Mouse (Mus musculus): Measurements from ENCODE around the gene Mrpl38. TPM values are rescaled to one million over a fixed set of nuclear protein-coding genes. Genes with fewer than 3 reads are reported as not detected.
A peak's percentile ranks its signal among the peaks of the same experiment; 100 is the strongest.

Gene Mrpl38
- polyA plus RNA-seq, 1 experiment from 2014 or later: 49.5 TPM

GRCm38 (mm10) chr11:116142211-116142991, 3.7 kb upstream of the Mrpl38 start:
- Histone ChIP-seq H3K27me3 (ENCODE audit: control insufficient read depth, insufficient read depth, low read length) (no peaks in the 10 kb centered on the region), H3K36me3 (ENCODE audit: control insufficient read depth, insufficient read depth, low read length) (peaks cover 9% of the 10 kb centered on the region; the same call in 1 of the 2 replicates), H3K4me3 (ENCODE audit: low read depth, low read length) (no peak overlapping the region), H3K4me2 (replicated peaks; ENCODE audit: low read depth) (no peak overlapping the region), H3K27ac (replicated peaks) (0 out of 2 replicates have a peak overlapping the region, but pooled peaks have one; percentile 5), H3K9ac (ENCODE audit: low read length) (no peak overlapping the region), H3K9me3 (ENCODE audit: control insufficient read depth, low read length) (no peaks in the 10 kb centered on the region), H3K4me1 (replicated peaks; ENCODE audit: control insufficient read depth, insufficient read depth) (no peaks in the 10 kb centered on the region)
- no peak for TF ChIP-seq EP300 (optimal IDR thresholded peaks at IDR 0.05)
- TF ChIP-seq CTCF (IDR thresholded peaks at IDR 0.05; ENCODE audit: low read depth): no peak
- WGBS: 68% methylated on average over 10 of the region's 10 CpGs
- DNase-seq (ENCODE audit: low spot score): peak; percentile 62
- ATAC-seq (ENCODE audit: low FRiP score, low TSS enrichment): 0 out of 2 replicates have a peak, but pooled peaks have one; percentile 9

GRCm38 (mm10) chr11:116138096-116138467, 586 bp downstream of the Mrpl38 start:
- H3K4me3 ChIP-seq (ENCODE audit: low read depth, low read length): peak overlapping the region; percentile 80
- peak overlapping the region; percentile 65; the same call in 1 of the 2 replicates for H3K27ac ChIP-seq (replicated peaks)
- ATAC-seq (ENCODE audit: low FRiP score, low TSS enrichment) (no peak), DNase-seq (ENCODE audit: low spot score) (no peak)
- TF ChIP-seq CTCF (IDR thresholded peaks at IDR 0.05; ENCODE audit: low read depth) (no peak), EP300 (optimal IDR thresholded peaks at IDR 0.05) (no peak)
- H3K36me3 ChIP-seq (ENCODE audit: control insufficient read depth, insufficient read depth, low read length): peaks cover 2% of the 10 kb centered on the region; the same call in 1 of the 2 replicates
- H3K9me3 ChIP-seq (ENCODE audit: control insufficient read depth, low read length): no peaks in the 10 kb centered on the region
- H3K9ac ChIP-seq (ENCODE audit: low read length): peak overlapping the region; percentile 83
- H3K27me3 ChIP-seq (ENCODE audit: control insufficient read depth, insufficient read depth, low read length): no peaks in the 10 kb centered on the region
- H3K4me2 ChIP-seq (replicated peaks; ENCODE audit: low read depth): peak overlapping the region; percentile 80
- no peaks in the 10 kb centered on the region for H3K4me1 ChIP-seq (replicated peaks; ENCODE audit: control insufficient read depth, insufficient read depth)
- under 1% methylated on average over 20 of the region's 20 CpGs for WGBS

- WGBS: 79% methylated on average over 10 of the region's 10 CpGs
- no peak overlapping the region for H3K4me2 ChIP-seq (replicated peaks; ENCODE audit: low read depth)
- no peak overlapping the region for H3K27ac ChIP-seq (replicated peaks)
- H3K9ac ChIP-seq (ENCODE audit: low read length): no peak overlapping the region
- H3K4me3 ChIP-seq (ENCODE audit: low read depth, low read length): no peak overlapping the region
- H3K9me3 ChIP-seq (ENCODE audit: control insufficient read depth, low read length): no peaks in the 10 kb centered on the region
- no peak for TF ChIP-seq CTCF (IDR thresholded peaks at IDR 0.05; ENCODE audit: low read depth)
- TF ChIP-seq EP300 (optimal IDR thresholded peaks at IDR 0.05): no peak
- no peaks in the 10 kb centered on the region for H3K27me3 ChIP-seq (ENCODE audit: control insufficient read depth, insufficient read depth, low read length)
- DNase-seq (ENCODE audit: low spot score) (no peak), ATAC-seq (ENCODE audit: low FRiP score, low TSS enrichment) (no peak)
- H3K4me1 ChIP-seq (replicated peaks; ENCODE audit: control insufficient read depth, insufficient read depth): peaks cover 8% of the 10 kb centered on the region
- H3K36me3 ChIP-seq (ENCODE audit: control insufficient read depth, insufficient read depth, low read length): peaks cover 2% of the 10 kb centered on the region; the same call in 1 of the 2 replicates
These were observed 4.5 kb downstream of the Mrpl38 start for GRCm38 (mm10) chr11:116134171-116134570.

GRCm38 (mm10) chr11:116133497-116133896, 5.2 kb downstream of the Mrpl38 start:
- H3K9me3 ChIP-seq (ENCODE audit: control insufficient read depth, low read length): no peaks in the 10 kb centered on the region
- ATAC-seq (ENCODE audit: low FRiP score, low TSS enrichment) (no peak), DNase-seq (ENCODE audit: low spot score) (no peak)
- H3K4me3 ChIP-seq (ENCODE audit: low read depth, low read length): no peak overlapping the region
- WGBS: 68% methylated on average over 5 of the region's 5 CpGs
- H3K4me2 ChIP-seq (replicated peaks; ENCODE audit: low read depth): no peak overlapping the region
- H3K27ac ChIP-seq (replicated peaks): no peak overlapping the region
- no peak overlapping the region for H3K9ac ChIP-seq (ENCODE audit: low read length)
- peaks cover 8% of the 10 kb centered on the region for H3K4me1 ChIP-seq (replicated peaks; ENCODE audit: control insufficient read depth, insufficient read depth)
- no peaks in the 10 kb centered on the region for H3K27me3 ChIP-seq (ENCODE audit: control insufficient read depth, insufficient read depth, low read length)
- peaks cover 2% of the 10 kb centered on the region; the same call in 1 of the 2 replicates for H3K36me3 ChIP-seq (ENCODE audit: control insufficient read depth, insufficient read depth, low read length)
- TF ChIP-seq EP300 (optimal IDR thresholded peaks at IDR 0.05) (no peak), CTCF (IDR thresholded peaks at IDR 0.05; ENCODE audit: low read depth) (no peak)

- Histone ChIP-seq H3K27me3 (ENCODE audit: control insufficient read depth, insufficient read depth, low read length) (no peaks in the 10 kb centered on the region), H3K9me3 (ENCODE audit: control insufficient read depth, low read length) (no peaks in the 10 kb centered on the region), H3K36me3 (ENCODE audit: control insufficient read depth, insufficient read depth, low read length) (peaks cover 2% of the 10 kb centered on the region; the same call in 1 of the 2 replicates), H3K9ac (ENCODE audit: low read length) (no peak overlapping the region; the same call in 1 of the 2 replicates), H3K4me3 (ENCODE audit: low read depth, low read length) (no peak overlapping the region), H3K27ac (replicated peaks) (no peak overlapping the region), H3K4me2 (replicated peaks; ENCODE audit: low read depth) (no peak overlapping the region), H3K4me1 (replicated peaks; ENCODE audit: control insufficient read depth, insufficient read depth) (peaks cover 8% of the 10 kb centered on the region)
- peak; percentile 69 for TF ChIP-seq CTCF (IDR thresholded peaks at IDR 0.05; ENCODE audit: low read depth)
- TF ChIP-seq EP300 (optimal IDR thresholded peaks at IDR 0.05): no peak
- ATAC-seq (ENCODE audit: low FRiP score, low TSS enrichment): no peak
- DNase-seq (ENCODE audit: low spot score): peak; percentile 33
- WGBS: 76% methylated on average over 16 of the region's 16 CpGs
These were observed 6.0 kb downstream of the Mrpl38 start for GRCm38 (mm10) chr11:116132366-116133333.
